Mouse (Mus musculus) natural killer cell, adult 2 months (primary cell): ENCODE measurements at regions not wholly inside any gene's neighbourhood (a gene's known extent, or its start where the extent isn't known, plus 50 kb on each side); places are given as distances from the start of the nearest gene placed in this dataset.

ENCODE experiments used
- DNase-seq, 2 experiments: peaks; one replicate each; pipeline ENCODE4 v3.0.0; 2022; ENCODE audit warnings: low spot score in 2 of 2

DNA sequence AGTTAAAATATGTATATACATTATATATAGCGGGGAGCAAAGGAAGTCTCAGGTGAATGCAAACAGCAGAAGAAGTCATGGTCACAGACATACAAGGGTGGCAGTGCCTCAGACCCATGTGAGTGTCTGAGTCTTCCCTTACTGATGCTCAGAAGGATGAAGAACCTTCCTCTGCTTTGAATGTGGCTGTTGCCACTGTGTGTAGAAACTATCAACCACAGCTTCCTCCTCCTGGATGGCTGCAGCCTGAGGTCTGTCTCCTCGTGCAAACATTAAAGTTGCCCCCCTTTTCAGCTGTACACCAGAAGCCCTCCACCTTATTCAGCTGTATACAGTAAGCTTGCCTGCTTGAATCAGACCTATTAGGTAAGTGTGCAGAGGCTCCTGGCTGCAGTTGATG lies 79.4 kb upstream of the Tspan5 start:
- DNase-seq, result no peak

DNA sequence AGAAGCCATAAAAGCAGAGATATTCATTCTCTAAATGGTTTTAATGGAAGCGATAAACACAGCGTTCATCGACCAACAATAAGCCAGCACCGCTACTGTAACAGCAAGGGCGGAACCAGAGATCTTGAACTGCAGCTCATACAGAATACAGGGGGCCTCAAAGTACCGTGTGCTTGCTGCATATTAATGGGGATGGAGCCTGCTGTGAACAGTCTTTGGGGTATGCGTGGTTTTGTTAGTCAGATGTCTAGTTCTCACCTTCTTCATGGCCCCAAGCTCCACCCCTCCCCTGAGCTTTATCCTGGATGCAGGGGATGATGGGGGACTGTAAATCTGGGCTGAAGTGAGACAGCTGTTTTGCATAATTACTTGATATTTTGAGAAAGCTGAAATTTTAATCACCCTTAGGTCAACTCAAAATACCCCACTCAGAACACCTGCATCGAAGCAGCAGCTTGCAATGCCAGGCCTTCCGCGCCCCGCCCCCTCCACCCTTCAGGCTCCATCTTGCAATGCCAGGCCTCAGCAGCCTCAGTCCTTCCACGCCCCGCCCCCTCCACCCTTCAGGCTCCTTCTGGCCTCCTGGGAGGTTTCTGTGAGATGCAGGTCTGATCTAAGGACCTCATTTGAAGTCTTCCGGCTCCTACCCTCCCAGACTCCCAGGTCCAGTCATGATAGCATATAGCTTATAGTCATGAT lies 73.5 kb upstream of the Tspan5 start:
- no peak for DNase-seq

DNA sequence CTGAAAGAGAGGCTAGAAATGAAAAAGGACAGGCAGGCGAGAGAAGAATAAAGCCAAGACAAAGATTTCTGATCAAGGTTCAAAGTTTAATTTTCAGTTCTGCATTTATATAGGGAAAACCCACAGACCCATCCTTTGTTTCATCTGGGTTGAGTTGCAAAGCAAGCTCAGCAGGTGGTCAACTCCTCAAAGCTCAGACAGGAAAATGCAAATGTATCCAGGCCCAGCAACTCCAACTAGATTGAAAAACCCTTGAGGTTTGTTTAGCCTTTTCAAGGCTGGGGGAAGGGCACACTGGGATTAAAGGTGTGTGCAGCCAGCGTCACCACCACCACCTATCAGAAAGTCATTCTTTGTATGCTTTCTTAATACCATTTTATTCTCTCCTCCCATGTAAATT lies 66.1 kb upstream of the Tspan5 start:
- DNase-seq, result no peak

DNA sequence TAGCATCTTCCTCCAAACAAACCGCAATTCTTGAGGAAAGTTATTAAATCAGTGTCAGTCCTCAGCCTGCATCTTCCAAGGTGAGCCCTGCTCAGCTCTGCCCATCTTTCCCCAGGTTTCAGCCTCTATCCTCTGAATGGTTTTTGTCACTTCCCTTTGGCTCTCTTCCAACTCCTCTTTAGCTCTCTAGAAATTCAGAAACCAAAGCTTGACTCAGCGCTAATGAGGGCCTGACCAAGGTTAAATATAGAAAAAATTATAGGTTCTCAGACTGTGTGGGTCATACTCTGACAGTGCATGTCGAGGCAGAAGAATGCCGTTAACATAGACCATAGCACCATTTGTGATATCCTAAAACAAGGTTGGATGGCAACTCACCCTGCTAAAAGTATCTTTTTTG lies 63.6 kb upstream of the Tspan5 start:
- DNase-seq, result no peak

DNA sequence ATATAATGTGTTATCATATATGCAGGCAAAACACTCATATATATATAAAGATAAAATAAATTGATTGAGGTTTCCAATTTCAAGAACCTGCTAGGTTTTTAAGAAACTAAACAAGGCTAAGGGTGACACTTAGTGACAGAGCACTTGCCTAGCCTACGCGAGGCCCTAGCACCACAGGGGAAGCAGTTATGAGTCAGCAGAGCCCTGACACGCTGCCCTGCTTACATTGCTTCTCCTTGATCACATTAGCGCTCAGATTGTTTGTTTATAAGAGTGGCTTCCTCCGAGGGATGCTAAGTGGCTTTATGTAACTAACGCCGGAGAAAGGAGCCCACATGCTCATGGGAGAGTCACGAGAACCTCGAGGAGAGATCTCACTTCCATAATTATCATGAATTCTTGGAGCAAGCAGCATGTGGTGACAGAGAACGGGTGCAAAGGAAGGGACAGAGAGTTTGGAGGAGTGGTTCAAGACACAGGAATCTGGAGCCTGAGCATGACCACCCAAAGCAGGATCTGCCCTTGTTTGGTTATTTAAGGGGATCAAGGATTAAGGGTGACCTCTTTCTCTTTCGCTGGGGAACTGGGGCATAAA lies 55.3 kb upstream of the Tspan5 start:
- no peak for DNase-seq

DNA sequence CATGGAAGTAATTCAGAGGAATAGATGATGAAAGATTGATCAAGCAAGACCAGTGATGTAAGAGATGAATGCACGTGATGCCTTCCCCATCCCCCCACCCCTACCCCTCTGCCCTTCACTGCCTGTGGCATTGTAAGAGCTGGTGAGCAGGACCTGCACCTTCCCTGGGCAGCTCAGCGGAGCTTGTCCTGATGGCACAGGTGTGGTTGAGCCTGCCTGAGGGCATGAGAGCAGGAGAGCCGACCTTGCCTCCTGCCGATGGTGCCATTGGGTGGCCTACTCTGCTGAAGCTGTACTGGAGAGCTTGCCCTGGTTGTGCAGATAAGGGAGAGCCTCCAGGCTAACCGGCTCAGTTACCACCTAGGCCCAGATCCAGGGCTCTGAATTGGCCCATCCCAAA lies 53.4 kb upstream of the Tspan5 start:
- DNase-seq, result no peak
